Mouse (Mus musculus) bone marrow macrophage, adult 2 months (primary cell): ENCODE measurements at regions not wholly inside any gene's neighbourhood (a gene's known extent, or its start where the extent isn't known, plus 50 kb on each side); places are given as distances from the start of the nearest gene placed in this dataset.

Experiments used
- CTCF ChIP-seq: IDR thresholded peaks from 2 replicates; pipeline ENCODE4 v1.5.1; 2012; ENCODE audit warnings: low read depth, mild to moderate bottlenecking, low read length, moderate library complexity
- POLR2A ChIP-seq: IDR thresholded peaks from 2 replicates; pipeline ENCODE4 v1.6.1; 2012; ENCODE audit warnings: mild to moderate bottlenecking, low read depth, low read length, borderline replicate concordance

GRCm38 (mm10) chr7:115153291-115153690 is 409.8 kb downstream of the Insc start:
- no peak for TF ChIP-seq CTCF
- TF ChIP-seq POLR2A = no peak
